Mouse (Mus musculus): ENCODE measurements at regions not wholly inside any gene's neighbourhood (a gene's known extent, or its start where the extent isn't known, plus 50 kb on each side); places are given as distances from the start of the nearest gene placed in this dataset.

GRCm38 (mm10) chr10:118666009-118666408, 204.0 kb downstream of the Dyrk2 start:
- TF ChIP-seq POLR2A (IDR thresholded peaks at IDR 0.05; ENCODE audit: low read depth, low read length) = no peak
- TF ChIP-seq CTCF (IDR thresholded peaks at IDR 0.05; ENCODE audit: extremely low read depth, insufficient read depth, insufficient read length, insufficient replicate concordance) = no peak
